Mouse (Mus musculus): ENCODE measurements around the gene Sh3bgrl. TPM values are rescaled to one million over a fixed set of nuclear protein-coding genes. Genes with fewer than 3 reads are reported as not detected.

Sh3bgrl gene
- total and polyA plus RNA-seq, 3 experiments: 25.0 to 148 (median 82.5) TPM

GRCm38 (mm10) chrX:109184706-109185478, 89.7 kb downstream of the Sh3bgrl start:
- H3K4me2 ChIP-seq (ENCODE audit: insufficient read depth, low read depth, poor library complexity, severe bottlenecking): no peak overlapping the region
- no peak overlapping the region for H3K27ac ChIP-seq (ENCODE audit: insufficient read depth, low read depth)
- no peaks in the 10 kb centered on the region for H3K9me3 ChIP-seq (replicated peaks; ENCODE audit: low read length)
- TF ChIP-seq ZC3H11A (IDR thresholded peaks at IDR 0.05; ENCODE audit: low read depth, low read length): no peak
- TF ChIP-seq UBTF (IDR thresholded peaks at IDR 0.05; ENCODE audit: low read depth, low read length): no peak
- no peak for TF ChIP-seq PAX5 (IDR thresholded peaks at IDR 0.05; ENCODE audit: low read length)
- TF ChIP-seq IRF4 (IDR thresholded peaks at IDR 0.05; ENCODE audit: low read depth, low read length): no peak
- no peak for TF ChIP-seq SIN3A (IDR thresholded peaks at IDR 0.05; ENCODE audit: low read length)
- no peak for TF ChIP-seq CHD2 (IDR thresholded peaks at IDR 0.05; ENCODE audit: low read length)
- TF ChIP-seq ETS1 (conservative IDR thresholded peaks at IDR 0.05; ENCODE audit: low read depth, low read length): no peak
- TF ChIP-seq POLR2A (IDR thresholded peaks at IDR 0.05; ENCODE audit: low read depth, low read length): no peak
- TF ChIP-seq MEF2A (IDR thresholded peaks at IDR 0.05; ENCODE audit: borderline replicate concordance, low read depth, low read length): no peak
- no peak for TF ChIP-seq MXI1 (IDR thresholded peaks at IDR 0.05; ENCODE audit: low read depth, low read length)
- no peak for TF ChIP-seq ELF1 (IDR thresholded peaks at IDR 0.05; ENCODE audit: low read depth, low read length)
- no peak for TF ChIP-seq TCF12 (IDR thresholded peaks at IDR 0.05; ENCODE audit: low read depth, low read length)
- no peak for TF ChIP-seq JUN (IDR thresholded peaks at IDR 0.05; ENCODE audit: insufficient read depth, low read depth, low read length)
- no peak for TF ChIP-seq MYC (IDR thresholded peaks at IDR 0.05; ENCODE audit: low read depth, low read length)
- no peak for TF ChIP-seq E2F4 (IDR thresholded peaks at IDR 0.05; ENCODE audit: insufficient replicate concordance, low read depth, low read length)
- no peak for TF ChIP-seq POLR2AphosphoS2 (IDR thresholded peaks at IDR 0.05; ENCODE audit: low read depth, low read length)
- no peak for TF ChIP-seq MAX (IDR thresholded peaks at IDR 0.05; ENCODE audit: low read length)
- no peaks in the 10 kb centered on the region for H3K36me3 ChIP-seq (replicated peaks in 1 of 2; ENCODE audit: control insufficient read depth in 1 of 2, insufficient read depth in 1 of 2, low read length in 1 of 2)
- DNase-seq (ENCODE audit: extremely low read depth): no peak
- no peaks in the 10 kb centered on the region for H3K27me3 ChIP-seq (replicated peaks)
- H3K9ac ChIP-seq (ENCODE audit: insufficient read depth, low read depth): no peak overlapping the region
- dilution Hi-C loops (cut with MboI; ENCODE audit: extremely low pct_ligation_motif_present, extremely low pct_unique_long_range_greater_than_20kb, low sequenced_read_pairs): no loop called here
- no peaks in the 10 kb centered on the region for H3K4me1 ChIP-seq (ENCODE audit: control insufficient read depth in 1 of 2, insufficient read depth in 2 of 2)
- no peak overlapping the region for H3K4me3 ChIP-seq (replicated peaks in 1 of 3; ENCODE audit: low read depth in 2 of 3, low read length in 2 of 3, poor library complexity in 1 of 3)
- no peaks in the 10 kb centered on the region for H3K79me2 ChIP-seq (replicated peaks; ENCODE audit: control insufficient read depth, extremely low read depth, insufficient read depth, poor library complexity, severe bottlenecking)
- in situ Hi-C loops (cut with MboI; ENCODE audit: low pct_ligation_motif_present, low pct_unique_long_range_greater_than_20kb, low sequenced_read_pairs): no loop called here

- dilution Hi-C loops (cut with MboI; ENCODE audit: extremely low pct_ligation_motif_present, extremely low pct_unique_long_range_greater_than_20kb, low sequenced_read_pairs) (no loop called here), in situ Hi-C loops (cut with MboI; ENCODE audit: low pct_ligation_motif_present, low pct_unique_long_range_greater_than_20kb, low sequenced_read_pairs) (no loop called here)
- TF ChIP-seq USF2 (conservative IDR thresholded peaks at IDR 0.05; ENCODE audit: low read depth, low read length) (no peak), E2F4 (IDR thresholded peaks at IDR 0.05; ENCODE audit: insufficient replicate concordance, low read depth, low read length) (no peak), MYC (IDR thresholded peaks at IDR 0.05; ENCODE audit: low read depth, low read length) (no peak), JUND (conservative IDR thresholded peaks at IDR 0.05; ENCODE audit: low read depth, low read length) (no peak), PAX5 (IDR thresholded peaks at IDR 0.05; ENCODE audit: low read length) (no peak), ZC3H11A (IDR thresholded peaks at IDR 0.05; ENCODE audit: low read depth, low read length) (no peak), CHD1 (IDR thresholded peaks at IDR 0.05; ENCODE audit: low read depth, low read length) (no peak)
- H3K36me3 ChIP-seq (replicated peaks in 1 of 2; ENCODE audit: control insufficient read depth in 1 of 2, insufficient read depth in 1 of 2, low read length in 1 of 2): no peaks in the 10 kb centered on the region
- H3K27me3 ChIP-seq (replicated peaks): no peaks in the 10 kb centered on the region
- H3K79me2 ChIP-seq (replicated peaks; ENCODE audit: control insufficient read depth, extremely low read depth, insufficient read depth, poor library complexity, severe bottlenecking): no peaks in the 10 kb centered on the region
- no peak overlapping the region for H3K27ac ChIP-seq (ENCODE audit: insufficient read depth, low read depth)
- no peaks in the 10 kb centered on the region for H3K9me3 ChIP-seq (replicated peaks; ENCODE audit: low read length)
- no peak for DNase-seq (ENCODE audit: extremely low read depth)
- H3K4me2 ChIP-seq (ENCODE audit: insufficient read depth, low read depth, poor library complexity, severe bottlenecking): no peak overlapping the region
- H3K9ac ChIP-seq (ENCODE audit: insufficient read depth, low read depth): no peak overlapping the region
- H3K4me1 ChIP-seq (ENCODE audit: control insufficient read depth in 1 of 2, insufficient read depth in 2 of 2): peaks cover 0 to 8% of the 10 kb centered on the region in 2 experiments; a peak in 1 of 4 replicates
- H3K4me3 ChIP-seq (replicated peaks in 1 of 3; ENCODE audit: low read depth in 2 of 3, low read length in 2 of 3, poor library complexity in 1 of 3): no peak overlapping the region
Measured at GRCm38 (mm10) chrX:109189607-109190006, 94.4 kb downstream of the Sh3bgrl start.

Measured in CH12.LX (cell line).